ENCODE assay signal across 10 mouse cellular contexts in genomic region chr7:118922441-118923202, GRCm38 (mm10).
DNase-seq lines count a peak whose midpoint lies in the region; ATAC-seq and TF ChIP-seq lines count a peak whose summit lies in the region.
"Had no signal": no experiment of that assay in that cellular context is flagged by ENCODE, and none has a peak within 500 bp of the region (broad histone marks: within the 10 kb centered on the region; RNA-seq: fewer than 3 reads in every experiment).

No protein-coding gene starts in this region.

- 78% methylated on average over 4 of the region's 4 CpGs for WGBS in hindbrain, embryonic 13.5 days
- WGBS in hindbrain, embryonic 12.5 days = 65% methylated on average over 4 of the region's 4 CpGs
- 57% methylated on average over 4 of the region's 4 CpGs for WGBS in stomach, embryonic 16.5 days
- WGBS in stomach, postnatal 0 days = 60% methylated on average over 4 of the region's 4 CpGs
- 70% methylated on average over 4 of the region's 4 CpGs for WGBS in hindbrain, embryonic 16.5 days

- no peak overlapping the region for H3K9ac ChIP-seq in hindbrain, embryonic 13.5 days
- no peak overlapping the region for H3K9ac ChIP-seq in hindbrain, embryonic 12.5 days
- no peak overlapping the region for H3K9ac ChIP-seq in stomach, embryonic 16.5 days (ENCODE audit: low read length)
- H3K9ac ChIP-seq in stomach, postnatal 0 days (ENCODE audit: low read length) = no peak overlapping the region
- H3K9ac ChIP-seq in hindbrain, embryonic 16.5 days (ENCODE audit: low read depth, low read length) = no peak overlapping the region
- H3K9ac ChIP-seq: liver, embryonic 14.5 days had no signal

- ATAC-seq in hindbrain, embryonic 13.5 days (ENCODE audit: low FRiP score) = no peak
- no peak for ATAC-seq in hindbrain, embryonic 12.5 days (ENCODE audit: low FRiP score)
- ATAC-seq in stomach, embryonic 16.5 days (ENCODE audit: insufficient read depth, low FRiP score) = peak; percentile 33; the same call in 1 of the 2 replicates
- no peak for ATAC-seq in stomach, postnatal 0 days (ENCODE audit: low FRiP score, low TSS enrichment)
- ATAC-seq in hindbrain, embryonic 16.5 days = peak; percentile 70

- H3K4me3 ChIP-seq in hindbrain, embryonic 13.5 days = no peak overlapping the region
- H3K4me3 ChIP-seq in hindbrain, embryonic 12.5 days = no peak overlapping the region
- no peak overlapping the region for H3K4me3 ChIP-seq in stomach, embryonic 16.5 days (replicated peaks; ENCODE audit: low read length)
- no peak overlapping the region for H3K4me3 ChIP-seq in stomach, postnatal 0 days (ENCODE audit: low read depth, low read length)
- no peak overlapping the region for H3K4me3 ChIP-seq in hindbrain, embryonic 16.5 days (ENCODE audit: low read length)

- no peak for DNase-seq in stomach, postnatal 0 days (ENCODE audit: low spot score)
- no peak for DNase-seq in cerebellum, adult 9-11 months
- DNase-seq in adrenal gland, postnatal 4 days (ENCODE audit: low spot score in 2 of 2) = no peak
- no peak for DNase-seq in right cerebral cortex, adult 2 months (ENCODE audit: low spot score in 2 of 2)
- DNase-seq: adrenal gland, adult 8-10 months had no signal

- no peaks in the 10 kb centered on the region for H3K9me3 ChIP-seq in hindbrain, embryonic 13.5 days
- no peaks in the 10 kb centered on the region for H3K9me3 ChIP-seq in hindbrain, embryonic 12.5 days (replicated peaks)
- H3K9me3 ChIP-seq in stomach, embryonic 16.5 days (replicated peaks; ENCODE audit: control insufficient read depth, low read length) = no peaks in the 10 kb centered on the region
- no peaks in the 10 kb centered on the region for H3K9me3 ChIP-seq in stomach, postnatal 0 days (ENCODE audit: control insufficient read depth, low read length)
- H3K9me3 ChIP-seq in hindbrain, embryonic 16.5 days (ENCODE audit: control insufficient read depth, low read length) = no peaks in the 10 kb centered on the region

- H3K36me3 ChIP-seq in hindbrain, embryonic 13.5 days = no peaks in the 10 kb centered on the region
- H3K36me3 ChIP-seq in hindbrain, embryonic 12.5 days = no peaks in the 10 kb centered on the region
- no peaks in the 10 kb centered on the region for H3K36me3 ChIP-seq in stomach, embryonic 16.5 days (ENCODE audit: control insufficient read depth, insufficient read depth, low read length)
- H3K36me3 ChIP-seq in stomach, postnatal 0 days (ENCODE audit: control insufficient read depth, insufficient read depth, low read length) = no peaks in the 10 kb centered on the region
- H3K36me3 ChIP-seq in hindbrain, embryonic 16.5 days (ENCODE audit: control insufficient read depth, insufficient read depth, low read length) = no peaks in the 10 kb centered on the region

- no peak for TF ChIP-seq CTCF in stomach, postnatal 0 days (IDR thresholded peaks at IDR 0.05; ENCODE audit: low read depth)

- H3K4me1 ChIP-seq in hindbrain, embryonic 13.5 days (replicated peaks) = peaks cover 17% of the 10 kb centered on the region
- H3K4me1 ChIP-seq in hindbrain, embryonic 12.5 days = peaks cover 14% of the 10 kb centered on the region
- H3K4me1 ChIP-seq in stomach, embryonic 16.5 days (ENCODE audit: control insufficient read depth, insufficient read depth, low read length) = no peaks in the 10 kb centered on the region
- H3K4me1 ChIP-seq in stomach, postnatal 0 days (replicated peaks; ENCODE audit: control insufficient read depth, insufficient read depth) = no peaks in the 10 kb centered on the region
- H3K4me1 ChIP-seq in hindbrain, embryonic 16.5 days (ENCODE audit: control insufficient read depth, insufficient read depth, low read depth, low read length) = no peaks in the 10 kb centered on the region

- 0 out of 2 replicates have a peak overlapping the region, but pooled peaks have one; percentile 41 for H3K27ac ChIP-seq in hindbrain, embryonic 13.5 days
- no peak overlapping the region for H3K27ac ChIP-seq in hindbrain, embryonic 12.5 days
- no peak overlapping the region for H3K27ac ChIP-seq in stomach, embryonic 16.5 days (ENCODE audit: low read length)
- no peak overlapping the region for H3K27ac ChIP-seq in stomach, postnatal 0 days (replicated peaks)
- H3K27ac ChIP-seq in hindbrain, embryonic 16.5 days (ENCODE audit: low read depth, low read length) = no peak overlapping the region
- H3K27ac ChIP-seq: liver, embryonic 14.5 days had no signal

- no peaks in the 10 kb centered on the region for H3K27me3 ChIP-seq in hindbrain, embryonic 13.5 days
- no peaks in the 10 kb centered on the region for H3K27me3 ChIP-seq in hindbrain, embryonic 12.5 days
- H3K27me3 ChIP-seq in stomach, embryonic 16.5 days (ENCODE audit: control insufficient read depth, insufficient read depth, low read length) = no peaks in the 10 kb centered on the region
- H3K27me3 ChIP-seq in stomach, postnatal 0 days (ENCODE audit: control insufficient read depth, insufficient read depth, low read length) = no peaks in the 10 kb centered on the region
- no peaks in the 10 kb centered on the region for H3K27me3 ChIP-seq in hindbrain, embryonic 16.5 days (replicated peaks; ENCODE audit: control insufficient read depth, insufficient read depth, low read length)

- H3K4me2 ChIP-seq in hindbrain, embryonic 13.5 days = no peak overlapping the region
- H3K4me2 ChIP-seq in hindbrain, embryonic 12.5 days (replicated peaks) = no peak overlapping the region
- no peak overlapping the region for H3K4me2 ChIP-seq in stomach, embryonic 16.5 days (ENCODE audit: low read depth, low read length)
- no peak overlapping the region for H3K4me2 ChIP-seq in stomach, postnatal 0 days (replicated peaks; ENCODE audit: low read depth)
- H3K4me2 ChIP-seq in hindbrain, embryonic 16.5 days (ENCODE audit: low read length) = no peak overlapping the region

- no peak for TF ChIP-seq EP300 in stomach, postnatal 0 days (optimal IDR thresholded peaks at IDR 0.05)

Comparison
In these comparisons a context has a peak if more than half of its experiments do, and no peak if none do; other contexts are left out.
1. ATAC-seq: peak in stomach, embryonic 16.5 days (single experiment) and hindbrain, embryonic 16.5 days (single experiment); none in hindbrain, embryonic 13.5 days (single experiment), hindbrain, embryonic 12.5 days (single experiment) and stomach, postnatal 0 days (single experiment).